Mouse (Mus musculus) heart, embryonic 14.5 days (tissue): ENCODE data around the gene Trim9. TPM values are rescaled to one million over a fixed set of nuclear protein-coding genes. Genes with fewer than 3 reads are reported as not detected.

Source experiments
- ATAC-seq: fragments of 200-750 bp; cut with Nextera tagmentation; 2 replicates; pipeline ENCODE4 v1.8.0; 2017; ENCODE audit warnings: low read depth, moderate TSS enrichment; ENCODE audit not compliant: insufficient number of reproducible peaks, insufficient read depth, low FRiP score
- H3K27ac ChIP-seq, 2 experiments: fragments of 200-500 bp in 1 of 2; fragments of 300-500 bp in 1 of 2; sonication (generic) in 1 of 2; replicated peaks in 1 of 2; 2 replicates each; pipeline ENCODE4 v1.5.1; 2012 to 2014; ENCODE audit warnings: low read depth in 2 of 2, low read length in 2 of 2, control low read depth in 1 of 2, mild to moderate bottlenecking in 1 of 2, mixed read lengths in 1 of 2; ENCODE audit not compliant: control insufficient read depth in 1 of 2, insufficient read depth in 1 of 2
- H3K27me3 ChIP-seq: fragments of 300-500 bp; sonication (generic); 2 replicates; pipeline ENCODE4 v1.6.1; 2014; ENCODE audit warnings: mild to moderate bottlenecking, low read length, control low read depth; ENCODE audit not compliant: control insufficient read depth, insufficient read depth
- H3K36me3 ChIP-seq: fragments of 300-500 bp; sonication (generic); 2 replicates; pipeline ENCODE4 v1.6.1; 2014; ENCODE audit warnings: mild to moderate bottlenecking, control low read depth, low read length, mixed read lengths; ENCODE audit not compliant: control insufficient read depth, insufficient read depth
- H3K4me1 ChIP-seq, 2 experiments: fragments of 200-500 bp in 1 of 2; fragments of 300-500 bp in 1 of 2; sonication (generic) in 1 of 2; 2 replicates each; pipeline ENCODE4 v1.6.1; 2012 to 2014; ENCODE audit warnings: low read length in 2 of 2, control low read depth in 1 of 2, mixed read lengths in 1 of 2; ENCODE audit not compliant: control insufficient read depth in 2 of 2, insufficient read depth in 2 of 2
- H3K4me2 ChIP-seq: fragments of 300-500 bp; sonication (generic); 2 replicates; pipeline ENCODE4 v1.6.1; 2014; ENCODE audit warnings: mild to moderate bottlenecking, low read length
- H3K4me3 ChIP-seq, 2 experiments: fragments of 200-500 bp in 1 of 2; fragments of 300-500 bp in 1 of 2; sonication (generic) in 1 of 2; 2 replicates each; pipeline ENCODE4 v1.5.1; 2012 to 2014; ENCODE audit warnings: low read length in 2 of 2, mild to moderate bottlenecking in 2 of 2, control low read depth in 1 of 2, low read depth in 1 of 2, moderate library complexity in 1 of 2; ENCODE audit not compliant: control insufficient read depth in 1 of 2, insufficient read depth in 1 of 2
- H3K9ac ChIP-seq: fragments of 300-500 bp; sonication (generic); 2 replicates; pipeline ENCODE4 v1.6.1; 2014; ENCODE audit warnings: mild to moderate bottlenecking, low read length
- H3K9me3 ChIP-seq: fragments of 300-500 bp; sonication (generic); 2 replicates; pipeline ENCODE4 v1.6.1; 2016; ENCODE audit warnings: low read length, control low read depth; ENCODE audit not compliant: control insufficient read depth
- WGBS: fragments of 180-500 bp; shearing (Covaris S2); extraction: QIAGEN DNeasy Blood & Tissue Kit; methylation state at CpG from one replicate; pipeline ENCODE4 v1.1.7; 2014; 5-methylcytosine and 5-hydroxymethylcytosine counted together
- polyA plus RNA-seq: library from polyadenylated mRNA; unstranded; fragments of >200 nt; fragmentation: Nextera tagmentation; extraction: Ambion mirVana; gene quantifications from 2 replicates; pipeline ENCODE4 v1.2.1, GENCODE M21; 2014

Trim9 gene
- polyA plus RNA-seq, 1 experiment from 2014 or later = 0.30 TPM

GRCm38 (mm10) chr12:70302022-70302720 lies 45.2 kb downstream of the Trim9 start:
- no peaks in the 10 kb centered on the region for H3K27me3 ChIP-seq
- no peak for ATAC-seq
- no peak overlapping the region for H3K4me2 ChIP-seq
- H3K4me1 ChIP-seq = no peaks in the 10 kb centered on the region
- H3K36me3 ChIP-seq = no peaks in the 10 kb centered on the region
- no peak overlapping the region for H3K9ac ChIP-seq
- no peaks in the 10 kb centered on the region for H3K9me3 ChIP-seq
- 64% methylated on average over 5 of the region's 5 CpGs for WGBS
- no peak overlapping the region for H3K4me3 ChIP-seq
- H3K27ac ChIP-seq = no peak overlapping the region

- ATAC-seq = no peak
- Histone ChIP-seq H3K4me3 (no peak overlapping the region), H3K36me3 (no peaks in the 10 kb centered on the region), H3K9me3 (no peaks in the 10 kb centered on the region), H3K27me3 (no peaks in the 10 kb centered on the region), H3K4me1 (no peaks in the 10 kb centered on the region), H3K9ac (no peak overlapping the region), H3K4me2 (no peak overlapping the region), H3K27ac (no peak overlapping the region)
- 70% methylated on average over 5 of the region's 5 CpGs for WGBS
Measured at GRCm38 (mm10) chr12:70293927-70294684, 53.3 kb downstream of the Trim9 start.

GRCm38 (mm10) chr12:70293165-70293926 lies 54.1 kb downstream of the Trim9 start:
- Histone ChIP-seq H3K9ac (no peak overlapping the region), H3K4me3 (no peak overlapping the region), H3K36me3 (no peaks in the 10 kb centered on the region), H3K27ac (no peak overlapping the region), H3K9me3 (no peaks in the 10 kb centered on the region), H3K4me2 (no peak overlapping the region), H3K4me1 (no peaks in the 10 kb centered on the region), H3K27me3 (no peaks in the 10 kb centered on the region)
- 91% methylated on average over 10 of the region's 10 CpGs for WGBS
- no peak for ATAC-seq

- H3K9ac ChIP-seq = no peak overlapping the region
Measured at GRCm38 (mm10) chr12:70285521-70285920, 61.9 kb downstream of the Trim9 start.

GRCm38 (mm10) chr12:70284979-70285378 lies 62.4 kb downstream of the Trim9 start:
- WGBS = 77% methylated on average over 7 of the region's 7 CpGs
- H3K9me3 ChIP-seq = no peaks in the 10 kb centered on the region
- H3K27ac ChIP-seq = no peak overlapping the region
- no peak overlapping the region for H3K4me2 ChIP-seq
- H3K4me1 ChIP-seq = peaks cover 0 to 4% of the 10 kb centered on the region in 2 experiments; a peak in 2 of 4 replicates
- H3K36me3 ChIP-seq = no peaks in the 10 kb centered on the region
- H3K27me3 ChIP-seq = no peaks in the 10 kb centered on the region
- H3K9ac ChIP-seq = no peak overlapping the region
- ATAC-seq = no peak
- H3K4me3 ChIP-seq = no peak overlapping the region

More at GRCm38 (mm10) chr12:70285521-70285920, 61.9 kb downstream of the Trim9 start:
- Histone ChIP-seq H3K4me1 (peaks cover 0 to 4% of the 10 kb centered on the region in 2 experiments; a peak in 2 of 4 replicates), H3K27ac (no peak overlapping the region), H3K4me3 (no peak overlapping the region), H3K4me2 (no peak overlapping the region), H3K9me3 (no peaks in the 10 kb centered on the region), H3K36me3 (no peaks in the 10 kb centered on the region), H3K27me3 (no peaks in the 10 kb centered on the region)
- whole genome bisulfite sequencing = 88% methylated on average over 5 of the region's 5 CpGs
- ATAC-seq = no peak

- Histone ChIP-seq H3K4me1 (peaks cover 0 to 4% of the 10 kb centered on the region in 2 experiments; a peak in 2 of 4 replicates), H3K27ac (no peak overlapping the region), H3K9ac (no peak overlapping the region), H3K36me3 (no peaks in the 10 kb centered on the region), H3K4me3 (no peak overlapping the region), H3K9me3 (no peaks in the 10 kb centered on the region), H3K27me3 (no peaks in the 10 kb centered on the region), H3K4me2 (no peak overlapping the region)
- no peak for ATAC-seq
- WGBS = 80% methylated on average over 10 of the region's 10 CpGs
Measured at GRCm38 (mm10) chr12:70283116-70283731, 64.2 kb downstream of the Trim9 start.

GRCm38 (mm10) chr12:70280930-70281329 lies 66.5 kb downstream of the Trim9 start:
- Histone ChIP-seq H3K27ac (no peak overlapping the region), H3K9ac (no peak overlapping the region), H3K9me3 (no peaks in the 10 kb centered on the region), H3K4me2 (no peak overlapping the region), H3K36me3 (no peaks in the 10 kb centered on the region), H3K4me1 (peaks cover 3 to 8% of the 10 kb centered on the region in 2 experiments), H3K4me3 (no peak overlapping the region), H3K27me3 (no peaks in the 10 kb centered on the region)
- WGBS = 86% methylated on average over 2 of the region's 2 CpGs
- no peak for ATAC-seq
